Mouse (Mus musculus) frontal cortex, adult 2 months (tissue): ENCODE measurements around the gene Gm8356. TPM values are rescaled to one million over a fixed set of nuclear protein-coding genes. Genes with fewer than 3 reads are reported as not detected.
"Not testable (repeated sequence)": the region's sequence is repeated elsewhere in the genome, so short reads cannot be mapped to it uniquely, and the experiment has no call there.

Source experiments
- DNase-seq, 2 experiments: peaks; one replicate each; pipeline ENCODE4 v3.0.0; 2022; ENCODE audit warnings: low spot score in 1 of 2; ENCODE audit errors: extremely low spot score in 1 of 2
- polyA plus RNA-seq: library from polyadenylated mRNA; depleted of rRNA; stranded (reverse); fragments of >200 nt; gene quantifications from 2 replicates; pipeline ENCODE4 v1.2.3, GENCODE M21; 2012; rRNA removed

Gene Gm8356
- not detected in 2 replicates for polyA plus RNA-seq

GRCm38 (mm10) chr14:6537190-6537589 lies at the start of gene Gm8356:
TSS of gene Gm8356 (minus strand) at chr14:6537290.
- not testable (repeated sequence) for DNase-seq

GRCm38 (mm10) chr14:6486331-6486730 lies 50.8 kb downstream of the Gm8356 start:
- not testable (repeated sequence) for DNase-seq

GRCm38 (mm10) chr14:6485541-6485940 lies 51.5 kb downstream of the Gm8356 start:
- not testable (repeated sequence) for DNase-seq

- not testable (repeated sequence) for DNase-seq
Observed at GRCm38 (mm10) chr14:6482126-6482525, 55.0 kb downstream of the Gm8356 start.

Other genes starting within 250 kb of the Gm8356 start
- gene Gm21103, start 232.4 kb downstream of the Gm8356 start, polyA plus RNA-seq = not detected in 2 replicates
- not detected in 2 replicates for gene Gm3618, start 193.6 kb downstream of the Gm8356 start, polyA plus RNA-seq
- gene Gm16440, start 147.0 kb downstream of the Gm8356 start, polyA plus RNA-seq = not detected in 2 replicates
- 0.76 and 1.0 TPM in 2 replicates for gene Gm3591, start 124.8 kb downstream of the Gm8356 start, polyA plus RNA-seq
- gene Gm3594, start 92.7 kb downstream of the Gm8356 start, polyA plus RNA-seq = not detected in 2 replicates
- 0.38 and 0.40 TPM in 2 replicates for gene Gm3629, start 53.3 kb upstream of the Gm8356 start, polyA plus RNA-seq
- 0.54 and 0.82 TPM in 2 replicates for gene Gm3460, start 85.1 kb upstream of the Gm8356 start, polyA plus RNA-seq
- gene Gm10251, start 146.9 kb upstream of the Gm8356 start, polyA plus RNA-seq = not detected in 2 replicates
- gene Gm8050, start 183.0 kb upstream of the Gm8356 start, polyA plus RNA-seq = not detected in 2 replicates
- 7.7 and 7.8 TPM in 2 replicates for gene Gm3636, start 205.0 kb upstream of the Gm8356 start, polyA plus RNA-seq
- gene Gm8362, start 237.1 kb upstream of the Gm8356 start, polyA plus RNA-seq = not detected in 2 replicates